Mouse (Mus musculus): ENCODE data around the gene Jph2.

GRCm38 (mm10) chr2:163340263-163340662, 57.5 kb downstream of the Jph2 start:
- TF ChIP-seq GATA1 (IDR thresholded peaks at IDR 0.05; ENCODE audit: borderline replicate concordance, low read length) (no peak), FLI1 (IDR thresholded peaks at IDR 0.05; ENCODE audit: low read length) (no peak)

Data from megakaryocyte, embryonic 14.5 days (primary cell).